Comparison of ENCODE assay signal across 22 mouse cellular contexts in genomic region chr1:150319205-150319604, GRCm38 (mm10). TPM values are rescaled to one million over a fixed set of nuclear protein-coding genes. Genes with fewer than 3 reads are reported as not detected.
A peak's percentile ranks its signal among the peaks of the same experiment; 100 is the strongest.
DNase-seq lines count a peak whose midpoint lies in the region; TF ChIP-seq lines count a peak whose summit lies in the region.
"Had no signal": no experiment of that assay in that cellular context is flagged by ENCODE, and none has a peak within 500 bp of the region (broad histone marks: within the 10 kb centered on the region; RNA-seq: fewer than 3 reads in every experiment).

Gene Pdc, plus strand, starts transcription at chr1:150319417.

- H3K27me3 ChIP-seq in thymus, adult 2 months (ENCODE audit: control insufficient read depth, insufficient read depth, low read length): no peaks in the 10 kb centered on the region
- H3K27me3 ChIP-seq: CH12.LX had no signal

- DNase-seq in retina, adult 2 months (ENCODE audit: low read depth, low spot score): peak; percentile 85
- DNase-seq in retina, embryonic 14.5 days (ENCODE audit: low spot score): no peak
- peak; percentile 28 for DNase-seq in retina, postnatal 1 day
- peak; percentile 56 for DNase-seq in retina, postnatal 7 days (ENCODE audit: low read depth, low spot score)
- DNase-seq in right cerebral cortex, postnatal 4 days: no peak
- no peak for DNase-seq in thymus, adult 2 months
- DNase-seq: adrenal gland, adult 2 months; adrenal gland, adult 8-10 months; adrenal gland, postnatal 10 days; adrenal gland, postnatal 14 days; adrenal gland, postnatal 25 days; adrenal gland, postnatal 36 days; B cell, adult 2 months; cerebellum, adult 11 months; cerebellum, adult 11-12 months; cerebellum, adult 18-20 months had no signal

- TF ChIP-seq POLR2A in thymus, adult 2 months (IDR thresholded peaks at IDR 0.05; ENCODE audit: control insufficient read depth, extremely low read depth, insufficient read depth, low read length, poor library complexity): no peak

- WGBS in thymus, adult 2 months: 98% methylated on average over 1 of the region's 1 CpGs

- no peaks in the 10 kb centered on the region for H3K4me1 ChIP-seq in thymus, adult 2 months (replicated peaks; ENCODE audit: control insufficient read depth, insufficient read depth, low read length)

- H3K36me3 ChIP-seq in thymus, adult 2 months (ENCODE audit: control insufficient read depth, insufficient read depth, low read length): no peaks in the 10 kb centered on the region
- H3K36me3 ChIP-seq: G1E had no signal

- no peak for TF ChIP-seq CTCF in thymus, adult 2 months (IDR thresholded peaks at IDR 0.05; ENCODE audit: borderline replicate concordance, control insufficient read depth, extremely low read depth, insufficient read depth, low read length, poor library complexity)

- no peak within 1 kb of the TSS for H3K27ac ChIP-seq in thymus, adult 2 months (ENCODE audit: control insufficient read depth, insufficient read depth, low read length)

- no peak within 1 kb of the TSS for H3K4me3 ChIP-seq in thymus, adult 2 months (ENCODE audit: control insufficient read depth, insufficient read depth, low read length)

RNA-seq across cellular contexts. Expression of gene Pdc, which starts in this region (rescaled TPM):
- not detected in 2 replicates for polyA plus RNA-seq in thymus, adult 2 months (2012; rRNA removed)
- polyA plus RNA-seq: adrenal gland, adult 2 months; brain, embryonic 14.5 days; C2C12; CD4-positive, CD25-positive, alpha-beta regulatory T cell, adult 4 months; G1E; Patski had no signal

Comparison
In these comparisons a context has a peak if more than half of its experiments do, and no peak if none do; other contexts are left out.
1. DNase-seq: peak in retina, adult 2 months (single experiment), retina, postnatal 1 day (single experiment) and retina, postnatal 7 days (single experiment); none in retina, embryonic 14.5 days (single experiment), right cerebral cortex, postnatal 4 days (single experiment) and thymus, adult 2 months (single experiment).